Mouse (Mus musculus) brain, embryonic 14.5 days (tissue): ENCODE data around the gene Olfr1080. TPM values are rescaled to one million over a fixed set of nuclear protein-coding genes. Genes with fewer than 3 reads are reported as not detected.
"Not testable (repeated sequence)": the region's sequence is repeated elsewhere in the genome, so short reads cannot be mapped to it uniquely, and the experiment has no call there.

Experiments
- DNase-seq: peaks from one replicate; pipeline ENCODE4 v3.0.0-alpha.2; 2011; ENCODE audit warnings: low read depth
- CTCF ChIP-seq: fragments of 200-500 bp; IDR thresholded peaks from 2 replicates; pipeline ENCODE4 v1.5.1; 2012; ENCODE audit warnings: inconsistent platforms, mild to moderate bottlenecking, moderate library complexity, borderline replicate concordance; ENCODE audit not compliant: insufficient read depth, insufficient read length; ENCODE audit errors: extremely low read depth
- POLR2A ChIP-seq: fragments of 200-500 bp; IDR thresholded peaks from 2 replicates; pipeline ENCODE4 v1.6.1; 2012; ENCODE audit warnings: mild to moderate bottlenecking, inconsistent platforms, borderline replicate concordance; ENCODE audit not compliant: poor library complexity, insufficient read depth, insufficient read length, severe bottlenecking; ENCODE audit errors: extremely low read depth
- polyA plus RNA-seq: library from polyadenylated mRNA; depleted of rRNA; stranded (reverse); fragments of >200 nt; gene quantifications from 2 replicates; pipeline ENCODE4 v1.2.3, GENCODE M21; 2012; rRNA removed

The Olfr1080 gene
- polyA plus RNA-seq = not detected in 2 replicates

DNA sequence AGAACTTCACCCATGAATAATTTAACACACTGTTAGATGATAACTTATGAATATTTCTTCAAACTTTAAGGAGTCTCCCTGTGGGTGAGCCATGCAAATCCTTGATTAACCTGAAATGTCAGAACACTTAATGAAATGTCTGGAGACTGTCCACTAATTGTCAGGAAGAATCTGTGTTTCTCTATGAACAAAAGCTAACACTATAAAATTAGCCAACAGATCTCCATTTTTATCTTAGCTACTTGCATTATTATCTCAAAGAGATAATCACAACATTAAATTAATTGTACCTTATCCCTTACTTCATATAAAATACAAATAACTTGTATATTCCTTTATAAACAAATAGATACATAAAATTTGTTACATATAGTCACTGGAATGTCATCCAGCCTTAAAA, at the start of gene Olfr1080:
Olfr1080 (minus strand) TSS at position 101 of the 400 bp plus-strand sequence.
- not testable (repeated sequence) for DNase-seq

DNA sequence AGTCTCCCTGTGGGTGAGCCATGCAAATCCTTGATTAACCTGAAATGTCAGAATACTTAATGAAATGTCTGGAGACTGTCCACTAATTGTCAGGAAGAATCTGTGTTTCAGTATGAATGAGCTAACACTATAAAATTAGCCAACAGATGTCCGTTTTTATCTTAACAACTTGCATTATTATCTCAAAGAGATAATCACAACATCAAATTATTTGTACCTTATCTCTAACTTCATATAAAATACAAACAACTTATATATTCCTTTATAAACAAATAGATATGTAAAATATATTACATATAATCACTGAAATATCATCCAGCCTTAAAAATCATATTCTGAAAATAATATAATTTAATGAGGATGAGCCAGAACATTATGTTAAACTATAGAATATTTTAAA, 40.8 kb upstream of the Olfr1080 start, which contains the start of gene Olfr1082:
Olfr1082 (minus strand) TSS at position 101 of the 400 bp plus-strand sequence.
- DNase-seq = not testable (repeated sequence)

DNA sequence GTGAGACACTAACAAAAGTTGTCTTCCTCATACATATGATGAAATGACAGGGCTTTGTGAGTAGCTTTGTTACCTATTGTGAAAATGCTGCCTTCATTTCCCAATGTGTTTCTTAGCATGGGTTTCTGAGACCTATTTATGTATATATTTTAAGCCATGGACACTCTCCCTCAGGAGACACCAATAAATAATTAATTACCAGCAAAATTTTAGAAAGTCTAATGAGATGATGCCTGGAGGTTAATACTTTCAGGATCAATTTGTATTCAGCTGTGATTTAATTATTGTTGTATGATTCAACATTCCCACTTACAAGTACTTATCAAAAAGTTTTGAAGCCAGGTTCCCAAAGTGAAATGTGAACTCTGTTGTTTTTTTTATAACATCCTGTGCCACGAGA, 15.7 kb downstream of the Olfr1080 start, which contains the start of gene Olfr1079:
Olfr1079 (minus strand) TSS at position 101 of the 400 bp plus-strand sequence.
- no peak for DNase-seq
- TF ChIP-seq POLR2A (no peak), CTCF (no peak)

DNA sequence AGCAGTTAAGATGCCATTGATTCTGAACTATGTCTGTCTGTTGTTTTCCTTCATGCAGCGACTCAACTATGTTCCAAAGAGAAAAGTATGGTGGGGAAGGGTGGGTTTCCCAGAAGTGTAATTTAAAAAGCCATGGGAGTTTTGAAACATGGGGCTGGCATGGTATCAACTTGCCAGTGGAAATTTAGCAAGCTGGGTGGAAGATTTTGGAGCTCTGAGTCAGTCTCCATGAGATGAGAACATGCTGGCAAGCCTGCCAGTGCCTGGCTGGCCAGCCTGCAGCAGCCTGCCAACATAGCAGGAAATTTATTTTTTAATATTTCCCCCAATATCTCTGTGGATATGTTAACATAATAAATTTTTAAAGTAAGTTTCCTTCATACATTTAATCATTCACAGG, 27.0 kb downstream of the Olfr1080 start:
- TF ChIP-seq POLR2A (no peak), CTCF (no peak)
- no peak for DNase-seq

DNA sequence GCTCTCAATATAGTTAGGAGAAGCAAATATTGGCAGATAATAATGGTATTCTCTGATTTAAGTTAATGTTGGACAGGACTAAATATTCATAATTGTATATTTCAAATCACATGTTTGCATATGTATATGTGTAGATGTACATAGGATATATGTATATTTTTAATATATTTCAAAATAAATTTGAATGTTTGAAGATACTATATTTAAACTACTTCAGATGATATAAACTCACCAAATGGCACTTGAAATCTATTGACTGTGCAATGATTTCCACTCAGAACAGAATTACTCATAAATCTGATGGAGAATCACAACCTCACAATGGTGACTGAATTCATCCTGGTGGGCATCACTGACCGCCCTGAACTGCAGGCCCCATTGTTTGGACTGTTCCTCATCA, 49.9 kb downstream of the Olfr1080 start, which contains the start of gene Olfr1076:
Olfr1076 (plus strand) TSS at position 301 of the 400 bp plus-strand sequence.
- DNase-seq = no peak
- TF ChIP-seq CTCF = no peak
- TF ChIP-seq POLR2A = no peak

Other genes with a start within 250 kb of the Olfr1080 start
- gene Olfr1053, start 243.0 kb downstream of the Olfr1080 start, polyA plus RNA-seq = not detected in 2 replicates
- not detected in 2 replicates for gene Olfr1054, start 222.8 kb downstream of the Olfr1080 start, polyA plus RNA-seq
- not detected in 2 replicates for gene Olfr1055, start 208.0 kb downstream of the Olfr1080 start, polyA plus RNA-seq
- not detected in 2 replicates for gene Olfr1056, start 195.8 kb downstream of the Olfr1080 start, polyA plus RNA-seq
- gene Olfr1057, start 179.8 kb downstream of the Olfr1080 start, polyA plus RNA-seq = not detected in 2 replicates
- not detected in 2 replicates for gene Olfr1058, start 169.7 kb downstream of the Olfr1080 start, polyA plus RNA-seq
- gene Olfr1061, start 144.2 kb downstream of the Olfr1080 start, polyA plus RNA-seq = not detected in 2 replicates
- not detected in 2 replicates for gene Olfr1062, start 131.5 kb downstream of the Olfr1080 start, polyA plus RNA-seq
- not detected in 2 replicates for gene Olfr1065, start 107.6 kb downstream of the Olfr1080 start, polyA plus RNA-seq
- not detected in 2 replicates for gene Olfr1066, start 102.0 kb downstream of the Olfr1080 start, polyA plus RNA-seq
- gene Olfr228, start 70.8 kb downstream of the Olfr1080 start, polyA plus RNA-seq = not detected in 2 replicates
- not detected in 2 replicates for gene Olfr1076, start 49.8 kb downstream of the Olfr1080 start, polyA plus RNA-seq
- gene Olfr1079, start 15.8 kb downstream of the Olfr1080 start, polyA plus RNA-seq = not detected in 2 replicates
- gene Olfr1082, start 40.7 kb upstream of the Olfr1080 start, polyA plus RNA-seq = not detected in 2 replicates
- not detected in 2 replicates for gene Olfr1084, start 81.5 kb upstream of the Olfr1080 start, polyA plus RNA-seq
- not detected in 2 replicates for gene Olfr1085, start 103.8 kb upstream of the Olfr1080 start, polyA plus RNA-seq
- gene Olfr1086, start 121.9 kb upstream of the Olfr1080 start, polyA plus RNA-seq = not detected in 2 replicates
- gene Olfr1087, start 140.2 kb upstream of the Olfr1080 start, polyA plus RNA-seq = not detected in 2 replicates
- not detected in 2 replicates for gene Olfr1089, start 175.5 kb upstream of the Olfr1080 start, polyA plus RNA-seq
- not detected in 2 replicates for gene Olfr1090, start 200.8 kb upstream of the Olfr1080 start, polyA plus RNA-seq
- gene Olfr1093, start 224.2 kb upstream of the Olfr1080 start, polyA plus RNA-seq = not detected in 2 replicates